Mouse (Mus musculus) midbrain, embryonic 15.5 days (tissue): ENCODE data around the gene Dedd2. TPM values are rescaled to one million over a fixed set of nuclear protein-coding genes. Genes with fewer than 3 reads are reported as not detected.
A peak's percentile ranks its signal among the peaks of the same experiment; 100 is the strongest.

Experiments
- ATAC-seq: fragments of 200-750 bp; cut with Nextera tagmentation; replicated peaks from 2 replicates; pipeline ENCODE4 v1.8.0; 2017; ENCODE audit warnings: moderate TSS enrichment
- H3K27ac ChIP-seq: fragments of 300-500 bp; sonication (generic); 2 replicates; pipeline ENCODE4 v1.5.1; 2015; ENCODE audit warnings: mild to moderate bottlenecking, inconsistent platforms
- H3K27me3 ChIP-seq: fragments of 300-500 bp; sonication (generic); replicated peaks from 2 replicates; pipeline ENCODE4 v1.6.1; 2015; ENCODE audit warnings: inconsistent platforms
- H3K36me3 ChIP-seq: fragments of 300-500 bp; sonication (generic); replicated peaks from 2 replicates; pipeline ENCODE4 v1.6.1; 2015; ENCODE audit warnings: inconsistent platforms
- H3K4me1 ChIP-seq: fragments of 300-500 bp; sonication (generic); 2 replicates; pipeline ENCODE4 v1.6.1; 2015; ENCODE audit warnings: inconsistent platforms
- H3K4me2 ChIP-seq: fragments of 300-500 bp; sonication (generic); 2 replicates; pipeline ENCODE4 v1.6.1; 2015; ENCODE audit warnings: inconsistent platforms, mild to moderate bottlenecking, moderate library complexity
- H3K4me3 ChIP-seq: fragments of 300-500 bp; sonication (generic); 2 replicates; pipeline ENCODE4 v1.5.1; 2015; ENCODE audit warnings: mild to moderate bottlenecking, inconsistent platforms
- H3K9ac ChIP-seq: fragments of 300-500 bp; sonication (generic); 2 replicates; pipeline ENCODE4 v1.6.1; 2015; ENCODE audit warnings: mild to moderate bottlenecking, inconsistent platforms
- H3K9me3 ChIP-seq: fragments of 300-500 bp; sonication (generic); 2 replicates; pipeline ENCODE4 v1.6.1; 2016; ENCODE audit warnings: inconsistent platforms
- WGBS: fragments of 180-500 bp; shearing (Covaris S2); methylation state at CpG from one replicate; pipeline ENCODE4 v1.1.7; 2015; ENCODE audit warnings: mixed read lengths; 5-methylcytosine and 5-hydroxymethylcytosine counted together
- polyA plus RNA-seq: library from polyadenylated mRNA; unstranded; fragments of >200 nt; fragmentation: Nextera tagmentation; extraction: Ambion mirVana; gene quantifications from 2 replicates; pipeline ENCODE4 v1.2.1, GENCODE M21; 2015

The Dedd2 gene
- polyA plus RNA-seq, 1 experiment from 2014 or later = 18.7 TPM

DNA sequence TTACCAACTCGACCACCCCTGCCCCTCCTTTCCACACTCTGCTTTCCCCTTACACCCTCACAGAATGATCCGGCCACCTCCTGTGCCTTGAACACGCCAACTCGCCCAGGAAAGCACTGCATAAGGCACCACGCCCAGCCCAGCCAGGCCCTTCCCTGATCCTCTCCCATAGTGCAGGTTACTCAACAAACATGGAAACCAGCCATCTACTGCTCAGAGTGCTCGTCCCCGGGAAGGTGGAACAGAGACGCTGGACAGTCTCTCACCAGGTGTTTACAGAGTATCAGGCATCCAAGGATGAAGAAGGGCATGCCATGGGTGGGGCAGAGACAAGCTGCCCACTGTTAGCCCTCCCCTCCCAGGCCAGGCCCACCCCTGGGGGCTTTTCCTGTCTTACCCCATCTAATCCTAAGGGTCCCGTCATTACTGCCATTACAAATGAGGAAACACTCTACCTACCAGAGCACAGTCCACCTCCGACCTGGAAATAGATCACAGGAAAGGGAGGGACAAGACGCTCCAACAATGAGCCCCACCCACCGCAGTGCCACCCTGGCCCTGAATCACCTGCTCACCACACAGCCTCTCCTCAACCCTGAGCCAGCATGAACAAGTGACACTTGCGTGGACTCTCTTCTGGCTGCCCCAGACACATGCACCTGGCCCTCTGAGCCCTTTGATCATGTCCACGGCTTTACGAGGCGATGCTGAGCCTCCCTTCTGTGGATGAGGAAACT, 14.2 kb downstream of the Dedd2 start:
- Histone ChIP-seq H3K36me3 (peaks cover 26% of the 10 kb centered on the region; the same call in 1 of the 2 replicates), H3K9me3 (no peaks in the 10 kb centered on the region), H3K4me1 (no peaks in the 10 kb centered on the region), H3K9ac (no peak overlapping the region), H3K27me3 (no peaks in the 10 kb centered on the region), H3K27ac (no peak overlapping the region), H3K4me3 (no peak overlapping the region), H3K4me2 (no peak overlapping the region)
- ATAC-seq = no peak
- WGBS = 87% methylated on average over 16 of the region's 16 CpGs

DNA sequence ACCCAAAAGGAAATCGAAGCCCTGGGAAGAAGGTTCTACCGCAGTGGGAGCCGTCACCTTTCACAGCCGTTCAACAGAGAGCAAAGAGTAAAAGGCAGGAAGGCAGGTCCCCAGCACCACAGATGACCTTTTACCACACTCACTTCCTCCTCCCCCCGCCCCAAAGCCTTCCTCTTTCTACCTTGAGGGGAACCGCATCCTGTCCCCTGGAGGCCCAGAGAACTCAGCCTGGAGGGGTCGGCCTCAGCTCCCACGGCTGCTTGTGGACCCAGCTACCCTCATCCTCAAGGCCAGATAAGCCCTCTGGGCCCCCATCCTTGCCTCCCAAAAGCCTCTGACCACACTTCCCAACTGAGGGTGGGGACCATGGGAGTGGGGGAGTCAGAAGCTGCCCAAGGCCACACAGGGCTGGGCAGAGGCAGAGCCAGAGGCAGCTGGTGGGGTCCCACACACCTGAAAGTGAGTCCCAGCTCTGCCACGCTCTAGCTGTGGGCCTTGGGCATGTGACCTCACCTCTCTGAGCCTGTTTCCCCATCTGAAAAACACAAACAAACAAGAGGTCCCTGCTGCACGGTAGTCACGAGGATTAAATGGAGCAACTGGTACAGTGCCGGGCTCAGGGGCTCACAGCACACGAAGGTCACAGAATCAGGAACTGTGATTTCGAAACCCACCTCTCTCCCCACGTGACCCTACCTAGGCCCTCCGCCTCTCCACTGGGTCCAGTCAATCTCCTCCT, 14.9 kb downstream of the Dedd2 start:
- Histone ChIP-seq H3K9me3 (no peaks in the 10 kb centered on the region), H3K27me3 (no peaks in the 10 kb centered on the region), H3K27ac (no peak overlapping the region), H3K4me1 (no peaks in the 10 kb centered on the region), H3K36me3 (peaks cover 20% of the 10 kb centered on the region; the same call in 1 of the 2 replicates), H3K4me2 (no peak overlapping the region), H3K4me3 (no peak overlapping the region), H3K9ac (no peak overlapping the region)
- 86% methylated on average over 16 of the region's 16 CpGs for WGBS
- no peak for ATAC-seq

DNA sequence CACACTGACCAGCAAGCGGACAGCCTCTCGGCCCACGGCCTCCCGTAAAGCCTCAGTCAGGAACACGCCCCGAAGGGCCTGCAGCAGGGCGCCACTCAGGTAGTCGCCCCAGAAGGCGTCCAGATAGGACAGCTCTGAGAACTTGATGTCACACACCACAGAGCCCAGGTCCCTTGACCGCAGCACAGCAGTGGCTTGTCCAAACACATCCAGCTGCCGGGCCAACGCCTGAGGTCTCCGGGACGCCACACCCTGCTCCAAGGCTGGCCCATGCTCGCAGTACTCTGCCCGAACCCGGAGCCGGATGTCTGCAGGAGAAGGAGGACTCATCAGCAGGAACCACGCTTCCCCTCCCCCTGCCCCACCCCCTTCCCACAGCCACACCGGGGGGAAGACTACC, 16.8 kb downstream of the Dedd2 start:
- no peak overlapping the region for H3K4me3 ChIP-seq
- H3K27ac ChIP-seq = no peak overlapping the region
- H3K4me2 ChIP-seq = no peak overlapping the region
- WGBS = 93% methylated on average over 20 of the region's 20 CpGs
- no peaks in the 10 kb centered on the region for H3K4me1 ChIP-seq
- no peak for ATAC-seq
- no peak overlapping the region for H3K9ac ChIP-seq
- no peaks in the 10 kb centered on the region for H3K9me3 ChIP-seq
- no peaks in the 10 kb centered on the region for H3K27me3 ChIP-seq
- H3K36me3 ChIP-seq = peaks cover 13% of the 10 kb centered on the region; the same call in 1 of the 2 replicates

DNA sequence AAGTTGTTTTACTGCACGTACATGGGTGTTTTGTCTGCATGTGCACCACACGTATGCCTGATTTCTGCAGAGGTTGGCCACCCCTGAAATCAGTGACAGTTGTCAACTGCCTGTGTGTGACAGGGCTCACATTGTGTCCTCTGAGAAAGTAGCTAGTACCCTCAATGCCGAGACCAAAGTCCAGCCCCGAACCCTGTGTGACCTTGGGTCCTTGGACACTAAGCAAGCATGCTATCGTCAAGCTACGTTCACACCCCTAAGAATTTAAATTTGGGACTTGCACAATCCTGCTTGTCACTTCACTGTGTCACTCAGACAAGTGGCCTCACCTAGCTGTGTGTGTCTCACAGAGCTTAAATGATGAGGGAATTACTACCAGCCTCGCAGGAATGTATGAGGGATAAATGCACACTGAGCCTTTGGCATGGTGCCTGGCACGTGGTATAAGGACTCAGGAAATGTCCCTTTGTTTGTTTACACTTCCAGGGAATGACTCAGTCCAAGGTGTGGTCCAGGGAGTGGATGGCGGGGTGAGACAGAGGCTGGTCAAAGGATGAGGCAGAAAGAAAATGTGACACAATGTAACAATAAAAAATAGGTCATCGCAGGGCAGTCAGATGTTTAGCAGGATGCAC, 22.9 kb downstream of the Dedd2 start:
- Histone ChIP-seq H3K36me3 (peaks cover 5% of the 10 kb centered on the region; the same call in 1 of the 2 replicates), H3K27me3 (no peaks in the 10 kb centered on the region), H3K9ac (no peak overlapping the region), H3K4me2 (no peak overlapping the region), H3K4me3 (no peak overlapping the region), H3K27ac (no peak overlapping the region), H3K4me1 (no peaks in the 10 kb centered on the region), H3K9me3 (no peaks in the 10 kb centered on the region)
- WGBS = 72% methylated on average over 10 of the region's 10 CpGs
- ATAC-seq = no peak

DNA sequence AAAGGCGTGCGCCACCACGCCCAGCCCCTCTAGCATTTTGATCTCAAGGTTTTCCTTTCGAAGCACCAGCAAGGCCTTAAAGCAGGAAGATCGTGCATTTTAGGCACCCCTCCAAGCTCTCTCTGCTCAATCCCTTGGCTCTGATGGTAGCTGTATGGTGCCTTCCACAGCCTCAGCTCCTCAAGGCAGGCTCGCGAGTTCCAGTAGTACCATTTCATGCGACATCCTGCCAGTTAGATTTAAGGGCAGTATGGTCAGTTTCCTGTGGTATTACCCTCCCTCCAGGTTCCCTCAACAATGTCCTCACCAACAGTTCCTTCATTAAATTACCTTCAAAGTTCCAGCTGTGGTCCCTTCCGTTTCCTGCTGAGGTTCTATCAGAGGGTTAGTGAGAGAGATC, 24.3 kb downstream of the Dedd2 start:
- H3K9ac ChIP-seq = no peak overlapping the region
- no peak for ATAC-seq
- no peaks in the 10 kb centered on the region for H3K9me3 ChIP-seq
- H3K4me3 ChIP-seq = no peak overlapping the region
- whole genome bisulfite sequencing = 89% methylated on average over 9 of the region's 9 CpGs
- H3K36me3 ChIP-seq = 0 out of 2 replicates have a peak, but pooled peaks cover 2% of the 10 kb centered on the region
- no peaks in the 10 kb centered on the region for H3K4me1 ChIP-seq
- H3K27me3 ChIP-seq = no peaks in the 10 kb centered on the region
- no peak overlapping the region for H3K27ac ChIP-seq
- no peak overlapping the region for H3K4me2 ChIP-seq

DNA sequence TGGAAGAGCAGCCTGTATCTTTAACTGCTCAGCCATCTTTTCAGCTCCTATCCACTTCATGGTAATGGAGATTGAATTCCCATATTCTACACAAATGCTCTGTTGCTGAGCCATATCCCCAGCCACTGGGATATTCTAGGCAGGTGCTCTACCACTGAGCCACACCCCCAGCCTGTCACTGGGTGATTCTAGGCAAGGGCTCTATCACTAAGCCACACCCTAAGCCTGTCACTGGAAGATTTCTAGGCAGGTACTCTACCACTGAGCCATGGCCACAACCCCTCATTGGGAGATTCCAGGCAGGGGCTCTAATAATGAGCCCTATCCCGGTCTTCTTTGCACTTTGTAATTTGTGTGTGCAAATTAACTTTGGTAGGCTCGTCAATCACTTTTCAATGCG, 25.3 kb downstream of the Dedd2 start:
- no peak overlapping the region for H3K4me3 ChIP-seq
- H3K36me3 ChIP-seq = 0 out of 2 replicates have a peak, but pooled peaks cover 2% of the 10 kb centered on the region
- 79% methylated on average over 3 of the region's 3 CpGs for WGBS
- H3K27ac ChIP-seq = no peak overlapping the region
- no peak for ATAC-seq
- no peak overlapping the region for H3K9ac ChIP-seq
- H3K4me1 ChIP-seq = no peaks in the 10 kb centered on the region
- H3K9me3 ChIP-seq = no peaks in the 10 kb centered on the region
- no peaks in the 10 kb centered on the region for H3K27me3 ChIP-seq
- no peak overlapping the region for H3K4me2 ChIP-seq

DNA sequence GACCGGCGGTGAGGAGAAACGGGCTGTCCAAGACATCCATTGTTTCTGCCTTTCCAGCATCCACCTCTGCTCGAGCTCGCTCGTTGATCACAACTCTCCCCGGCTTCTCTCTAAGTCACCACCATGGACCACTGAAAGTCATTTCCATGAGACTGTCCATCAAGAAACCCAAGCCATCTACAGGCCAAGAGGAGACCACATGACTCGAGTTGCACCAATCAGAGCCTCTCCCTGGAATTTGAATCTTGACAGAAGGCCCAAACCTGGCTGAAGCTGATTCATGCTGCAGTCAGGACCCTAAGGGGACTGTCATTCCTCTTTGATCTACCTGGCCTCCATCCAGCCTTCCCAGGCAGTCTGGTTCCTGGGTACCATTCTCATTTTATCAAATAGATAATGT, 28.3 kb downstream of the Dedd2 start:
- no peak overlapping the region for H3K4me3 ChIP-seq
- H3K9me3 ChIP-seq = no peaks in the 10 kb centered on the region
- H3K4me1 ChIP-seq = no peaks in the 10 kb centered on the region
- WGBS = 69% methylated on average over 8 of the region's 8 CpGs
- H3K27ac ChIP-seq = peak overlapping the region; percentile 14; the same call in 1 of the 2 replicates
- H3K36me3 ChIP-seq = no peaks in the 10 kb centered on the region
- no peak overlapping the region for H3K9ac ChIP-seq
- no peaks in the 10 kb centered on the region for H3K27me3 ChIP-seq
- peak; percentile 71 for ATAC-seq
- no peak overlapping the region for H3K4me2 ChIP-seq

DNA sequence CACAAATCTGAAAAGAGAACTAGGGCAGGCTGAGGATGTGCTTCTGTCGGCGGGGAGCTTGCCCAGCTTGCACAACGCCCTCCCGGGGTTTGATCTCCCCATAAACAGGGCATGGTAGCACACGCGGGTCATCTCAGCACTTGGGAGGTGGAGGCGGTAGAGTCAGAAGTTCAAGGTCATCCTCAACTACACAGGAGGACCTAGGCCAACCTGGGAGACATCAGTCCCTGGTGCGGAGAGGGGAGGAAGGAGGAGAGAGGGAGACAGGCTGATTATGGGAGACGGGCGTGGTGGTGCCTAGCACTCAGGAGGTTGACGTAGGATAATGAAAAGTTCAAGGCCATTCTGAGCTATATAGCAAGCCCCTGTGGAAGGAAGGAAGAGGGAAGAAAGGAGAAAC, 29.6 kb downstream of the Dedd2 start:
- Histone ChIP-seq H3K9ac (no peak overlapping the region), H3K36me3 (no peaks in the 10 kb centered on the region), H3K27ac (no peak overlapping the region), H3K4me2 (no peak overlapping the region), H3K4me3 (no peak overlapping the region), H3K4me1 (no peaks in the 10 kb centered on the region), H3K9me3 (no peaks in the 10 kb centered on the region), H3K27me3 (no peaks in the 10 kb centered on the region)
- 87% methylated on average over 11 of the region's 11 CpGs for WGBS
- ATAC-seq = no peak

DNA sequence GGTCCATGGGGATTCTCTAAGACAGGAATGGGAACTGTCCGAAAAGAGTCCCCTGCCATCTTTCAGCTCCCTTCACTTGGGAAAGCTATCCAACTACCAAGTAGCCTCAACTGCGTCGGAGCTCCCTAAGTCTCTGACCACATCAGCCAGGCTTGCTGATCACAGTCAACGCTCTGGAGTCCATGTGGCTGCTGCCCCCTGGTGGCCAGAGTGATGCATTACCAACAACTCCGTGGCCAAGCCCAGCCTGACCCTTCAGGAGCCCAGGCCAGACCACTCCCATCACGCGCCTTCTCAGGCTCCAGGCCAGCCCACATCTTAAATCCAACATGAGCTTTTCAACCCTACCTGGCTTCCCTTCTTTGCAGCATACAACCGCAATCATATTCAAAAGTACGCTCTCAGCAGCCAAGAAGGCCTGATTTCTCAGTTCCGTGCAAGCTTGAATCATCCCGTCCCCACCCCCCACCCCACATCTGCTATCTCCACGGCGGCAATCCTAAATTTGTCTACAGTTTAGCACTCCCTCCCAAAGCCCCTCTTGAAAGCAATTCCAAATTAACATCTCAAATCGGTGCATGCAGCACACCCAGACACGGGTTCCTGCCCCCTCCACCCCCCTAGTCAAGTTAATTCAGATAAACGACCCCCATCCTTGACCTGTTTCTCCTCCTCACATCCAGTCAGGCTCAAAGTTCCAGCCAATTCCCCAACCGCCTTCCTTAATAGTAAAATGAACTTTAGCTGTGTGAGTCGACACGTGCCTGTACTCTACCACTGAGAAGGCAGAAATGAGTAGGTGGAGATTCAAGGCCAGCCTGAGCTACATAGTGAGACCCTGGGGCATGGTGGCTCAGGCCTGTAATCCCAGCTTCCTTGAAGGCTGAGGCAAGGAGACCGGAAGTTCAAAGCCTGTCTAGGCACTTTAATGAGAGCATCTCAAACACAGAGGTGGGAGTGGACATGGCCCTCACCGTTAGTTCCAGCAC, 32.5 kb downstream of the Dedd2 start:
- no peaks in the 10 kb centered on the region for H3K9me3 ChIP-seq
- 30% methylated on average over 21 of the region's 21 CpGs for WGBS
- no peak overlapping the region for H3K4me2 ChIP-seq
- H3K4me3 ChIP-seq = no peak overlapping the region
- peak; percentile 78 for ATAC-seq
- H3K4me1 ChIP-seq = no peaks in the 10 kb centered on the region
- H3K27me3 ChIP-seq = peaks cover 10% of the 10 kb centered on the region
- H3K36me3 ChIP-seq = no peaks in the 10 kb centered on the region
- H3K9ac ChIP-seq = no peak overlapping the region
- no peak overlapping the region for H3K27ac ChIP-seq

DNA sequence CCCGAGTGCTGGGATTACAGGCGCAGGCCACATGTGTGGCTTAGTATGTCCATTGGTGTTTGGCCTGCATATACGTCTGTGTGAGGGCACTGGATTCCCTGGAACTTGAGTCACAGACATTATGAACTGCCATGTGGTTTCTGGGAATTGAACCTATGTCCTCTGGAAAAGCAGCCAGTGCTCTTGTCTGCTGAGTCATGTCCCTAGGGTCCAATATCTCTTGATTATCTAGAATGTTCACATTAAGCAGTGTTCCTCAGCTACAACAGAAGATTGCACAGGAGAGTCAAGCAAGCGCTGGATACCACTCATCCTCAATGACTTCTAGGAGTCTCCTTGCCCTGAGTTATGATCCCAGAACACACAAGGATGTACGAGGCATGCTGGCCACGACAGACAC, 36.3 kb downstream of the Dedd2 start:
- Histone ChIP-seq H3K36me3 (no peaks in the 10 kb centered on the region), H3K4me1 (peaks cover 24% of the 10 kb centered on the region), H3K4me3 (no peak overlapping the region), H3K27ac (no peak overlapping the region), H3K9ac (no peak overlapping the region), H3K9me3 (no peaks in the 10 kb centered on the region), H3K27me3 (peaks cover 19% of the 10 kb centered on the region), H3K4me2 (no peak overlapping the region)
- ATAC-seq = no peak
- WGBS = 85% methylated on average over 6 of the region's 6 CpGs

DNA sequence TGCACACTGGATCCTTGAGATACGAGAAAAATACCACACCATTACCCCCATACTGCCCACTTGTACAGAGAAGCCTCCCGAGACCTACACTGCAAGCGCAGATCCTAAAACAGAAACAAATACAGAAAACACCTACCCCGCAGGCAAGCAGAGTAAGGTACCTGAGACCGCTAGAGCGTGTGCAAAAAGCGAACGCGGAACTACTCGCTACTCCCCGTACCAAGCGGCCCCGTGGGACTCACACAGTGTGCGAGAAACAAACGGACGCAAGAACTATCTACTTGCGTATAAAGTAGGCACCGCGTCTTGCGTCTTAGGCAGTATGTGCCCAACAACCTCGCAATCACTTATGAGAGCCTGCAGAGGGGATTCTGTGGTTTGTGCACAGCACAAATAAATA, 38.6 kb downstream of the Dedd2 start:
- Histone ChIP-seq H3K9ac (peak overlapping the region; percentile 23; the same call in 1 of the 2 replicates), H3K27me3 (peaks cover 19% of the 10 kb centered on the region), H3K4me1 (peaks cover 35% of the 10 kb centered on the region), H3K9me3 (no peaks in the 10 kb centered on the region), H3K36me3 (no peaks in the 10 kb centered on the region), H3K4me3 (peak overlapping the region; percentile 70), H3K27ac (no peak overlapping the region), H3K4me2 (peak overlapping the region; percentile 60)
- WGBS = 4% methylated on average over 21 of the region's 21 CpGs
- ATAC-seq = no peak
